Mouse (Mus musculus): ENCODE data around the gene Thap11.
"Not testable (repeated sequence)": the region's sequence is repeated elsewhere in the genome, so short reads cannot be mapped to it uniquely, and the experiment has no call there.

Gene Thap11

GRCm38 (mm10) chr8:105854715-105855216 lies at the start of gene Thap11:
TSS of gene Thap11 (plus strand) at chr8:105855132.
- DNase-seq (ENCODE audit: low spot score in 2 of 2), result peak; percentile 84 to 92

- no peak for DNase-seq (ENCODE audit: low spot score in 2 of 2)
Measured at GRCm38 (mm10) chr8:105805346-105805745, 49.6 kb upstream of the Thap11 start.

GRCm38 (mm10) chr8:105805964-105806363 lies 49.0 kb upstream of the Thap11 start:
- DNase-seq (ENCODE audit: low spot score in 2 of 2), result no peak

- no peak for DNase-seq (ENCODE audit: low spot score in 2 of 2)
Measured at GRCm38 (mm10) chr8:105807766-105808165, 47.2 kb upstream of the Thap11 start.

- no peak for DNase-seq (ENCODE audit: low spot score in 2 of 2)
Measured at GRCm38 (mm10) chr8:105808480-105808879, 46.5 kb upstream of the Thap11 start.

GRCm38 (mm10) chr8:105810245-105810786 lies 44.6 kb upstream of the Thap11 start:
- DNase-seq (ENCODE audit: low spot score in 2 of 2), result no peak

- no peak for DNase-seq (ENCODE audit: low spot score in 2 of 2)
Measured at GRCm38 (mm10) chr8:105811061-105811460, 43.9 kb upstream of the Thap11 start.

- DNase-seq (ENCODE audit: low spot score in 2 of 2), result no peak
Measured at GRCm38 (mm10) chr8:105811543-105811942, 43.4 kb upstream of the Thap11 start.

GRCm38 (mm10) chr8:105812511-105812910 lies 42.4 kb upstream of the Thap11 start:
- DNase-seq (ENCODE audit: low spot score in 2 of 2), result no peak

GRCm38 (mm10) chr8:105813241-105813640 lies 41.7 kb upstream of the Thap11 start:
- no peak for DNase-seq (ENCODE audit: low spot score in 2 of 2)

- DNase-seq (ENCODE audit: low spot score in 2 of 2), result no peak
Measured at GRCm38 (mm10) chr8:105819659-105820058, 35.3 kb upstream of the Thap11 start.

- DNase-seq (ENCODE audit: low spot score in 2 of 2), result peak; percentile 57 to 69
Measured at GRCm38 (mm10) chr8:105820925-105821324, 34.0 kb upstream of the Thap11 start.

GRCm38 (mm10) chr8:105825506-105825905 lies 29.4 kb upstream of the Thap11 start:
- no peak for DNase-seq (ENCODE audit: low spot score in 2 of 2)

GRCm38 (mm10) chr8:105826379-105826778 lies 28.6 kb upstream of the Thap11 start:
- DNase-seq (ENCODE audit: low spot score in 2 of 2), result no peak

GRCm38 (mm10) chr8:105826861-105827848 lies 27.8 kb upstream of the Thap11 start, which contains the start of the genes Ranbp10 and Tsnaxip1:
TSS of gene Ranbp10 (minus strand) at chr8:105827350.
TSS of gene Tsnaxip1 (plus strand) at chr8:105827731.
- peak; percentile 83 to 90 for DNase-seq (ENCODE audit: low spot score in 2 of 2)

GRCm38 (mm10) chr8:105833740-105834139 lies 21.2 kb upstream of the Thap11 start:
- not testable (repeated sequence) for DNase-seq (ENCODE audit: low spot score in 2 of 2)

GRCm38 (mm10) chr8:105835318-105835717 lies 19.6 kb upstream of the Thap11 start:
- DNase-seq (ENCODE audit: low spot score in 2 of 2), result peak; percentile 80 to 86

- no peak for DNase-seq (ENCODE audit: low spot score in 2 of 2)
Measured at GRCm38 (mm10) chr8:105836991-105837390, 17.9 kb upstream of the Thap11 start.

- no peak for DNase-seq (ENCODE audit: low spot score in 2 of 2)
Measured at GRCm38 (mm10) chr8:105839209-105839608, 15.7 kb upstream of the Thap11 start.

GRCm38 (mm10) chr8:105846678-105847077 lies 8.3 kb upstream of the Thap11 start:
- DNase-seq (ENCODE audit: low spot score in 2 of 2), result no peak

- DNase-seq (ENCODE audit: low spot score in 2 of 2), result no peak
Measured at GRCm38 (mm10) chr8:105850014-105850413, 4.9 kb upstream of the Thap11 start.

- DNase-seq (ENCODE audit: low spot score in 2 of 2), result no peak
Measured at GRCm38 (mm10) chr8:105850611-105851010, 4.3 kb upstream of the Thap11 start.
